Mouse (Mus musculus): Measurements from ENCODE around the gene Stap1.

Gene Stap1

GRCm38 (mm10) chr5:86128749-86129148, 57.2 kb downstream of the Stap1 start:
- no peak for DNase-seq (ENCODE audit: low spot score in 2 of 2)

GRCm38 (mm10) chr5:86129828-86130227, 58.3 kb downstream of the Stap1 start:
- DNase-seq (ENCODE audit: low spot score in 2 of 2) = no peak
